Mouse (Mus musculus) cerebellum, postnatal 4 days (tissue): ENCODE data around the gene Acoxl.
A peak's percentile ranks its signal among the peaks of the same experiment; 100 is the strongest.

Experiments
- DNase-seq, 2 experiments: peaks; one replicate each; pipeline ENCODE4 v3.0.0; 2022; ENCODE audit warnings: low spot score in 2 of 2, mixed read lengths in 1 of 2

Gene Acoxl

GRCm38 (mm10) chr2:128143992-128144391 lies 305.3 kb downstream of the Acoxl start:
- DNase-seq: no peak

GRCm38 (mm10) chr2:128145433-128145832 lies 306.8 kb downstream of the Acoxl start:
- DNase-seq: no peak

- DNase-seq: no peak
Measured at GRCm38 (mm10) chr2:128149596-128149995, 310.9 kb downstream of the Acoxl start.

- DNase-seq: no peak
Measured at GRCm38 (mm10) chr2:128152211-128152610, 313.5 kb downstream of the Acoxl start.

- DNase-seq: no peak
Measured at GRCm38 (mm10) chr2:128152845-128153550, 314.3 kb downstream of the Acoxl start.

- no peak for DNase-seq
Measured at GRCm38 (mm10) chr2:128153551-128153910, 314.9 kb downstream of the Acoxl start.

GRCm38 (mm10) chr2:128155412-128156066 lies 316.9 kb downstream of the Acoxl start:
- DNase-seq: peak in 1 of 2 experiments; percentile 50

GRCm38 (mm10) chr2:128156067-128156462 lies 317.4 kb downstream of the Acoxl start:
- no peak for DNase-seq

- DNase-seq: no peak
Measured at GRCm38 (mm10) chr2:128156557-128157412, 318.1 kb downstream of the Acoxl start.

GRCm38 (mm10) chr2:128158734-128159410 lies 320.2 kb downstream of the Acoxl start:
- no peak for DNase-seq

- no peak for DNase-seq
Measured at GRCm38 (mm10) chr2:128159619-128160125, 321.0 kb downstream of the Acoxl start.

- no peak for DNase-seq
Measured at GRCm38 (mm10) chr2:128163177-128163576, 324.5 kb downstream of the Acoxl start.

- peak in 1 of 2 experiments; percentile 43 for DNase-seq
Measured at GRCm38 (mm10) chr2:128166623-128167423, 328.1 kb downstream of the Acoxl start.

GRCm38 (mm10) chr2:128167930-128168329 lies 329.3 kb downstream of the Acoxl start:
- DNase-seq: no peak

- no peak for DNase-seq
Measured at GRCm38 (mm10) chr2:128169486-128169885, 330.8 kb downstream of the Acoxl start.

GRCm38 (mm10) chr2:128169972-128170371 lies 331.3 kb downstream of the Acoxl start:
- DNase-seq: peak in 1 of 2 experiments; percentile 42

- no peak for DNase-seq
Measured at GRCm38 (mm10) chr2:128170614-128171013, 331.9 kb downstream of the Acoxl start.

GRCm38 (mm10) chr2:128172266-128172665 lies 333.6 kb downstream of the Acoxl start:
- DNase-seq: no peak
